Mouse (Mus musculus) liver, embryonic 15.5 days (tissue): ENCODE results near the gene Col6a3. TPM values are rescaled to one million over a fixed set of nuclear protein-coding genes. Genes with fewer than 3 reads are reported as not detected.

ENCODE experiments used
- ATAC-seq: fragments of 200-750 bp; cut with Nextera tagmentation; 2 replicates; pipeline ENCODE4 v1.8.0; 2017; ENCODE audit warnings: moderate number of reproducible peaks, mild to moderate bottlenecking, moderate library complexity; ENCODE audit not compliant: insufficient read depth
- H3K27ac ChIP-seq: fragments of 300-500 bp; sonication (generic); replicated peaks from 2 replicates; pipeline ENCODE4 v1.5.1; 2015; ENCODE audit warnings: mild to moderate bottlenecking, inconsistent platforms
- H3K27me3 ChIP-seq: fragments of 300-500 bp; sonication (generic); 2 replicates; pipeline ENCODE4 v1.6.1; 2015; ENCODE audit warnings: mild to moderate bottlenecking, inconsistent platforms
- H3K36me3 ChIP-seq: fragments of 300-500 bp; sonication (generic); replicated peaks from 2 replicates; pipeline ENCODE4 v1.6.1; 2015; ENCODE audit warnings: moderate library complexity, mild to moderate bottlenecking, inconsistent platforms
- H3K4me1 ChIP-seq: fragments of 300-500 bp; sonication (generic); replicated peaks from 2 replicates; pipeline ENCODE4 v1.6.1; 2015; ENCODE audit warnings: inconsistent platforms
- H3K4me2 ChIP-seq: fragments of 300-500 bp; sonication (generic); 2 replicates; pipeline ENCODE4 v1.6.1; 2015; ENCODE audit warnings: moderate library complexity, mild to moderate bottlenecking, inconsistent platforms
- H3K4me3 ChIP-seq: fragments of 300-500 bp; sonication (generic); replicated peaks from 2 replicates; pipeline ENCODE4 v1.5.1; 2015; ENCODE audit warnings: mild to moderate bottlenecking, inconsistent platforms
- H3K9ac ChIP-seq: fragments of 300-500 bp; sonication (generic); 2 replicates; pipeline ENCODE4 v1.6.1; 2015; ENCODE audit warnings: moderate library complexity, mild to moderate bottlenecking, inconsistent platforms
- H3K9me3 ChIP-seq: fragments of 300-500 bp; sonication (generic); replicated peaks from 2 replicates; pipeline ENCODE4 v1.6.1; 2016; ENCODE audit warnings: inconsistent platforms
- WGBS: fragments of 180-500 bp; shearing (Covaris S2); methylation state at CpG from one replicate; pipeline ENCODE4 v1.1.7; 2015; ENCODE audit warnings: mixed read lengths; ENCODE audit not compliant: insufficient replicate concordance; 5-methylcytosine and 5-hydroxymethylcytosine counted together
- polyA plus RNA-seq: library from polyadenylated mRNA; unstranded; fragments of >200 nt; fragmentation: Nextera tagmentation; extraction: Ambion mirVana; gene quantifications from 2 replicates; pipeline ENCODE4 v1.2.1, GENCODE M21; 2015

Gene Col6a3
- polyA plus RNA-seq, 1 experiment from 2014 or later = 4.7 TPM

- no peaks in the 10 kb centered on the region for H3K36me3 ChIP-seq
- H3K27ac ChIP-seq = no peak overlapping the region
- H3K9me3 ChIP-seq = no peaks in the 10 kb centered on the region
- ATAC-seq = no peak
- WGBS = 69% methylated on average over 4 of the region's 4 CpGs
- no peaks in the 10 kb centered on the region for H3K4me1 ChIP-seq
- H3K27me3 ChIP-seq = no peaks in the 10 kb centered on the region
- no peak overlapping the region for H3K4me2 ChIP-seq
- no peak overlapping the region for H3K4me3 ChIP-seq
- H3K9ac ChIP-seq = no peak overlapping the region
These were observed 50.4 kb downstream of the Col6a3 start for GRCm38 (mm10) chr1:90793368-90793767.

GRCm38 (mm10) chr1:90790925-90791324 is 52.8 kb downstream of the Col6a3 start:
- H3K9ac ChIP-seq = no peak overlapping the region
- 57% methylated on average over 4 of the region's 4 CpGs for WGBS
- H3K9me3 ChIP-seq = no peaks in the 10 kb centered on the region
- H3K36me3 ChIP-seq = no peaks in the 10 kb centered on the region
- ATAC-seq = no peak
- H3K27me3 ChIP-seq = no peaks in the 10 kb centered on the region
- no peaks in the 10 kb centered on the region for H3K4me1 ChIP-seq
- H3K4me2 ChIP-seq = no peak overlapping the region
- H3K27ac ChIP-seq = no peak overlapping the region
- H3K4me3 ChIP-seq = no peak overlapping the region

- Histone ChIP-seq H3K4me3 (no peak overlapping the region), H3K36me3 (no peaks in the 10 kb centered on the region), H3K4me1 (no peaks in the 10 kb centered on the region), H3K4me2 (no peak overlapping the region), H3K9ac (no peak overlapping the region), H3K27me3 (no peaks in the 10 kb centered on the region), H3K9me3 (no peaks in the 10 kb centered on the region), H3K27ac (no peak overlapping the region)
- WGBS = 53% methylated on average over 6 of the region's 6 CpGs
- ATAC-seq = no peak
These were observed 54.3 kb downstream of the Col6a3 start for GRCm38 (mm10) chr1:90789506-90789905.

DNA sequence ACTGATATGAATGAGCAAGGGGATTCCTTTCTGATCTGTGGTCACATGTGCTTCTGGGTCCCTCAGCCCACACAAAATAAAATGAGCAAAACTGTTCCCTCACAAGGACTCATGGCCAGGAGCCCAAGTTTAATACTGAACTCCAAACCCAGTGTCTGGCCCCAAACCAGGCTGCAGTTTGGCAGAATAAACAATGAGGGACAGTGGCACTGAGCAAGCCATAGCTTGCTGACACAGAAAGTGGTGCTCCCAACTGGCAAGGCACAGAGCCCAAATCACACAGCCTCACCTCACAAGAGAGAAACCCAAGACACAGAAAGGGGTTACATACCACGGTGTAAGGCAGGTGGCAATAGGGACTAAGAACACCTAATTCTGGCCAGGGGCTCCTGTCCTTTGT is 63.3 kb downstream of the Col6a3 start:
- no peaks in the 10 kb centered on the region for H3K36me3 ChIP-seq
- H3K4me2 ChIP-seq = no peak overlapping the region
- H3K4me3 ChIP-seq = no peak overlapping the region
- no peak for ATAC-seq
- 60% methylated on average over 1 of the region's 1 CpGs for WGBS
- no peaks in the 10 kb centered on the region for H3K9me3 ChIP-seq
- no peak overlapping the region for H3K27ac ChIP-seq
- no peak overlapping the region for H3K9ac ChIP-seq
- H3K27me3 ChIP-seq = no peaks in the 10 kb centered on the region
- H3K4me1 ChIP-seq = no peaks in the 10 kb centered on the region

- 63% methylated on average over 7 of the region's 7 CpGs for WGBS
- H3K27me3 ChIP-seq = no peaks in the 10 kb centered on the region
- no peaks in the 10 kb centered on the region for H3K36me3 ChIP-seq
- H3K9me3 ChIP-seq = no peaks in the 10 kb centered on the region
- H3K4me1 ChIP-seq = no peaks in the 10 kb centered on the region
- no peak overlapping the region for H3K27ac ChIP-seq
- no peak for ATAC-seq
- no peak overlapping the region for H3K4me2 ChIP-seq
- no peak overlapping the region for H3K9ac ChIP-seq
- H3K4me3 ChIP-seq = no peak overlapping the region
These were observed 64.7 kb downstream of the Col6a3 start for GRCm38 (mm10) chr1:90779072-90779471.

GRCm38 (mm10) chr1:90775477-90776241 is 68.1 kb downstream of the Col6a3 start:
- Histone ChIP-seq H3K9me3 (no peaks in the 10 kb centered on the region), H3K27me3 (no peaks in the 10 kb centered on the region), H3K27ac (no peak overlapping the region), H3K4me1 (no peaks in the 10 kb centered on the region), H3K36me3 (no peaks in the 10 kb centered on the region), H3K4me3 (no peak overlapping the region), H3K4me2 (no peak overlapping the region), H3K9ac (no peak overlapping the region)
- WGBS = 30% methylated on average over 10 of the region's 10 CpGs
- no peak for ATAC-seq

DNA sequence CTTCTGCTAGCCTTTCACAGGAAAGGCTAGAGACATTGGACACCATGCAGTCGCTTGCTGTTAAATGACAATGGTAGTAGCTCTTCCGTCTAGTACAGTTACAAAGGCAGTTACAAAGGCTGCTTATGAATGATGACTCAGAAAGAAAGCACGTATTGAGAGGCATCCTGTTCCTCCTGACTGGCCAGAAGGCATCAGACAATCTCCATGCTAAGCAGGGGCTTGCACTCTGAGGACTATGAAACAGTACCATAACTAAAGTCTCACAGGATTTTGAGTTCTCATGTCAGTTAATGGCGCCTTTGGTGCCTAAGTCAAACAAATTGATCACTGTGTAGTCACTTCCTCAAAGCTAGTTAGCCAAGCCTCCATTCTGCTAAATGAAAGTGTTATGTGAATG is 72.6 kb downstream of the Col6a3 start:
- no peak overlapping the region for H3K4me3 ChIP-seq
- no peak overlapping the region for H3K27ac ChIP-seq
- H3K4me1 ChIP-seq = no peaks in the 10 kb centered on the region
- 39% methylated on average over 4 of the region's 4 CpGs for WGBS
- H3K9ac ChIP-seq = no peak overlapping the region
- no peaks in the 10 kb centered on the region for H3K9me3 ChIP-seq
- no peaks in the 10 kb centered on the region for H3K36me3 ChIP-seq
- H3K4me2 ChIP-seq = no peak overlapping the region
- no peaks in the 10 kb centered on the region for H3K27me3 ChIP-seq
- ATAC-seq = no peak

DNA sequence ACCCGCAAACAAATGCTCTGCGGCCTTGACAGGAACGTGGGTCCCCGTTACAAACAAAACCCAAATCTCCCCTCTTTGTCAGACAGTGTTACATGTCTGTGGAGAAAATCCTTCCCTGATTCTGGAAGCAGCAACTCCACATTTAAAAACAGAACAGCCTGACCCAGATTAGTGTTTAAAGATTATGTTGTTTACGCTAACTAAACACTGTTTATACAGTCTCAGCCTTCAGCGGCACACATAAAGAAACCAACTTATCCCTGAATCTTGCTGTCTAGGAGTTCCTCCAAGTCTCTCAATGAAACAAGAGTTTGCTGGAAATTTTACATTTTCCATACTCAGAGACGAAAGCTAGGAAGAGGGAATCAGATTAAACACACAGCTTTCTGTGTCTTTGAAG is 73.7 kb downstream of the Col6a3 start:
- 68% methylated on average over 7 of the region's 7 CpGs for WGBS
- Histone ChIP-seq H3K4me3 (no peak overlapping the region), H3K4me1 (no peaks in the 10 kb centered on the region), H3K27me3 (no peaks in the 10 kb centered on the region), H3K9me3 (no peaks in the 10 kb centered on the region), H3K36me3 (no peaks in the 10 kb centered on the region), H3K27ac (no peak overlapping the region), H3K9ac (no peak overlapping the region), H3K4me2 (no peak overlapping the region)
- ATAC-seq = no peak

DNA sequence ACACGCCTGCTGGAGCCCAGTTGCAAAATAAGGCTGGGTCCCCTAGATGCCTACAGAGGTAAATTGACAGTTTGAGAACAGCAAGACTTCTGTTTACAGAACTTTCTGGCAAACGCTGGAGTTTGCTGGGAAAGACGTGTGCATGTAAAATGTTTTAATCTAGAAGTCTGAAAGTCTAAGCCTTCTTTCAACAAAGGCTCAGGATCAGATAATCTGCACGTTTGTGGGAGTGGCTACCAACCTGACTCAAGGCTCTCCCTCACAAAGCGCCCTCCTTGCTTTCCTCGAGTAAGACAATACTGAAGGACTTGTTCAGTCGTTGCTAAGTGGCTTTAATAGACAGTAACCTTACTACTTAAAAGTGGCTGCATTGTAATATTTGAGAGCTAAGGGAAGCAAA is 74.5 kb downstream of the Col6a3 start:
- Histone ChIP-seq H3K27me3 (no peaks in the 10 kb centered on the region), H3K27ac (no peak overlapping the region), H3K36me3 (no peaks in the 10 kb centered on the region), H3K9me3 (no peaks in the 10 kb centered on the region), H3K9ac (no peak overlapping the region), H3K4me2 (no peak overlapping the region), H3K4me3 (no peak overlapping the region), H3K4me1 (no peaks in the 10 kb centered on the region)
- WGBS = 43% methylated on average over 7 of the region's 7 CpGs
- ATAC-seq = no peak

DNA sequence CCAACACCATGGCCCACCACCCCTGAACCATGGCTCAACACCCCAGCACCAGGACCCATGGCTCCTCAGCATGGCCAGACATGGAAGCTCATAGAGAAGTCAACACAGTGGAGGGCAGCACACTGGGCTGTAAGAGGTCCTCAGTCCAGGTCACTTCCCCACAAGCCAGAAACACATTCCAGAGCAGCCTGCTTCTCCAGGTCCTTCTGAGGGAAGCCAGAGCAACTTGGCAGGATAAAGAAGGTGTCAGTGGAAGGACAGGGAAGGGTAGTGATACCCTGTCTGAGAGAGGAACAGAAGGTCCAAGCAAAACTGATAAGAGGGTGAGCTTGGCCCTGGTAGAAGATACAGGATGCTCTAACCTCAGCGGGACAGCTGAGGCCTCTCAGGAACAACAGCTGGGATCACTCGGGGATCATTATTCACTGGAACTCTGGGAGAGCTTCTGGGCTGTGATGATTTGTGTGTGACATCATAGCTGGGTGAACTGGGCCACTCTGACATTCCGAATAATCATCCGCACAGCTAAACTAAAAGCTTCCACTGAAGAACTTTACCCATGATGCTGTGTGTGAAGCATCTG is 85.6 kb downstream of the Col6a3 start:
- 61% methylated on average over 4 of the region's 4 CpGs for WGBS
- no peak overlapping the region for H3K9ac ChIP-seq
- H3K4me3 ChIP-seq = no peak overlapping the region
- H3K36me3 ChIP-seq = no peaks in the 10 kb centered on the region
- no peaks in the 10 kb centered on the region for H3K27me3 ChIP-seq
- no peak overlapping the region for H3K4me2 ChIP-seq
- no peaks in the 10 kb centered on the region for H3K4me1 ChIP-seq
- no peak overlapping the region for H3K27ac ChIP-seq
- ATAC-seq = no peak
- H3K9me3 ChIP-seq = no peaks in the 10 kb centered on the region

GRCm38 (mm10) chr1:90753869-90754563 is 89.8 kb downstream of the Col6a3 start:
- no peak overlapping the region for H3K9ac ChIP-seq
- H3K36me3 ChIP-seq = no peaks in the 10 kb centered on the region
- no peak overlapping the region for H3K4me3 ChIP-seq
- no peaks in the 10 kb centered on the region for H3K4me1 ChIP-seq
- ATAC-seq = no peak
- no peaks in the 10 kb centered on the region for H3K9me3 ChIP-seq
- H3K27me3 ChIP-seq = no peaks in the 10 kb centered on the region
- no peak overlapping the region for H3K27ac ChIP-seq
- 48% methylated on average over 17 of the region's 17 CpGs for WGBS
- no peak overlapping the region for H3K4me2 ChIP-seq
